Mouse (Mus musculus): ENCODE data around the gene Ndufa10.

- TF ChIP-seq CTCF (conservative IDR thresholded peaks at IDR 0.05; ENCODE audit: low read length) = no peak
- TF ChIP-seq POU5F1 (IDR thresholded peaks at IDR 0.05; ENCODE audit: borderline replicate concordance, low read length) = no peak
- TF ChIP-seq NANOG (IDR thresholded peaks at IDR 0.05; ENCODE audit: borderline replicate concordance, low read length) = no peak
These were observed 35.9 kb downstream of the Ndufa10 start for GRCm38 (mm10) chr1:92437678-92438271.
